In genomic region chr7:67689793-67690192, GRCm38 (mm10) we compare ENCODE assay signal across 28 mouse cellular contexts. TPM values are rescaled to one million over a fixed set of nuclear protein-coding genes. Genes with fewer than 3 reads are reported as not detected.
DNase-seq lines count a peak whose midpoint lies in the region; ATAC-seq and TF ChIP-seq lines count a peak whose summit lies in the region.
"Had no signal": no experiment of that assay in that cellular context is flagged by ENCODE, and none has a peak within 500 bp of the region (broad histone marks: within the 10 kb centered on the region; RNA-seq: fewer than 3 reads in every experiment).

No protein-coding gene starts in this region.

- no peak overlapping the region for H3K9ac ChIP-seq in lung, embryonic 14.5 days
- H3K9ac ChIP-seq: embryonic facial prominence, embryonic 12.5 days; forebrain, embryonic 15.5 days; heart, embryonic 13.5 days; hindbrain, embryonic 12.5 days; limb, embryonic 15.5 days; liver, embryonic 13.5 days had no signal

- intact Hi-C loops in heart, postnatal 25 days (cut with DNase I) = no loop called here

- peaks cover 10% of the 10 kb centered on the region; the same call in 1 of the 2 replicates for H3K36me3 ChIP-seq in lung, embryonic 14.5 days (ENCODE audit: insufficient read depth)
- H3K36me3 ChIP-seq: forebrain, embryonic 15.5 days had no signal

- no peak overlapping the region for H3K4me3 ChIP-seq in lung, embryonic 14.5 days (ENCODE audit: low read depth, low read length)
- H3K4me3 ChIP-seq: embryonic facial prominence, embryonic 12.5 days; forebrain, embryonic 15.5 days; heart, embryonic 13.5 days; hindbrain, embryonic 12.5 days; limb, embryonic 10.5 days; limb, embryonic 15.5 days; liver, embryonic 13.5 days had no signal

- peak overlapping the region; percentile 80 for H3K27ac ChIP-seq in lung, embryonic 14.5 days (ENCODE audit: low read depth)
- H3K27ac ChIP-seq: embryonic facial prominence, embryonic 12.5 days; forebrain, embryonic 15.5 days; hindbrain, embryonic 12.5 days; limb, embryonic 10.5 days; limb, embryonic 15.5 days; liver, embryonic 13.5 days had no signal

- no peaks in the 10 kb centered on the region for H3K27me3 ChIP-seq in lung, embryonic 14.5 days (ENCODE audit: insufficient read depth, low read length)
- H3K27me3 ChIP-seq: embryonic facial prominence, embryonic 12.5 days; forebrain, embryonic 15.5 days; heart, embryonic 13.5 days; hindbrain, embryonic 12.5 days; limb, embryonic 15.5 days; liver, embryonic 13.5 days had no signal

- WGBS in lung, embryonic 14.5 days = 74% methylated on average over 7 of the region's 7 CpGs

- TF ChIP-seq CTCF in lung, embryonic 14.5 days (IDR thresholded peaks at IDR 0.05; ENCODE audit: low read depth) = no peak

- H3K4me2 ChIP-seq in lung, embryonic 14.5 days = no peak overlapping the region
- H3K4me2 ChIP-seq: embryonic facial prominence, embryonic 12.5 days; forebrain, embryonic 15.5 days; heart, embryonic 13.5 days; hindbrain, embryonic 12.5 days; limb, embryonic 15.5 days; liver, embryonic 13.5 days; midbrain, embryonic 11.5 days had no signal

- H3K9me3 ChIP-seq in lung, embryonic 14.5 days (ENCODE audit: low read depth, low read length) = no peaks in the 10 kb centered on the region
- H3K9me3 ChIP-seq: forebrain, embryonic 15.5 days; heart, embryonic 13.5 days; hindbrain, embryonic 12.5 days; limb, embryonic 10.5 days; limb, embryonic 15.5 days; liver, embryonic 13.5 days had no signal

- peak; percentile 80 for DNase-seq in heart, adult 11 months
- no peak for DNase-seq in heart, postnatal 25 days (ENCODE audit: low spot score)
- DNase-seq in lung, embryonic 14.5 days = no peak
- no peak for DNase-seq in lung, postnatal 36 days
- peak; percentile 35 for DNase-seq in adrenal gland, postnatal 10 days
- peak; percentile 46 for DNase-seq in adrenal gland, postnatal 14 days
- no peak for DNase-seq in embryo, embryonic 10 days (ENCODE audit: low spot score)
- DNase-seq: B cell, adult 2 months; cerebellum, adult 11 months; cerebellum, adult 9-10 months; cerebellum, postnatal 36 days; embryo, embryonic 11 days; heart, postnatal 36 days; kidney, adult 9 months; layer of hippocampus, adult 9-11 months; liver, embryonic 13.5 days; lung, adult 18-20 months; right cerebral cortex, postnatal 25 days; thymus, postnatal 4 days had no signal

- 0 out of 2 replicates have a peak, but pooled peaks cover 5% of the 10 kb centered on the region for H3K4me1 ChIP-seq in lung, embryonic 14.5 days (ENCODE audit: insufficient read depth)
- H3K4me1 ChIP-seq: embryonic facial prominence, embryonic 12.5 days; forebrain, embryonic 15.5 days; hindbrain, embryonic 12.5 days; limb, embryonic 15.5 days; liver, embryonic 13.5 days had no signal

- ATAC-seq in lung, embryonic 14.5 days (ENCODE audit: insufficient read depth) = no peak
- ATAC-seq: forebrain, embryonic 15.5 days; intestine, embryonic 16.5 days; midbrain, embryonic 16.5 days had no signal

RNA-seq across cellular contexts. Expression of gene Ttc23, which starts 42.6 kb away (rescaled TPM):
- total RNA-seq in heart, postnatal 25 days (2021) = 10 to 100 TPM; 16.6 to 26.1 TPM
- polyA plus RNA-seq in lung, embryonic 14.5 days (2014; fragmentation: Nextera tagmentation; extraction: Ambion mirVana) = 33.5 and 35.7 TPM in 2 replicates
- 10 to 100 TPM; 30.5 to 42.8 TPM for total RNA-seq in adrenal gland, postnatal 10 days (2021)
- 26.6 and 29.6 TPM in 2 replicates for total RNA-seq in adrenal gland, postnatal 14 days (2021)

RNA-seq across cellular contexts. Expression of gene Lrrc28, which starts 44.7 kb away (rescaled TPM):
- total RNA-seq in heart, postnatal 25 days (2021) = 10 to 100 TPM; 16.2 to 19.3 TPM
- polyA plus RNA-seq in lung, embryonic 14.5 days (2014; fragmentation: Nextera tagmentation; extraction: Ambion mirVana) = 16.2 and 16.6 TPM in 2 replicates
- 10 to 100 TPM; 17.6 to 19.3 TPM for total RNA-seq in adrenal gland, postnatal 10 days (2021)
- total RNA-seq in adrenal gland, postnatal 14 days (2021) = 19.5 and 19.8 TPM in 2 replicates

Comparison
In these comparisons a context has a peak if more than half of its experiments do, and no peak if none do; other contexts are left out.
1. DNase-seq: peak in heart, adult 11 months (single experiment), adrenal gland, postnatal 10 days (single experiment) and adrenal gland, postnatal 14 days (single experiment); none in heart, postnatal 25 days (single experiment), lung, embryonic 14.5 days (single experiment), lung, postnatal 36 days (single experiment) and embryo, embryonic 10 days (single experiment).